Mouse (Mus musculus) adrenal gland, postnatal 14 days (tissue): ENCODE results near the gene Olfr796. TPM values are rescaled to one million over a fixed set of nuclear protein-coding genes. Genes with fewer than 3 reads are reported as not detected.

Experiments used
- DNase-seq: peaks from one replicate; pipeline ENCODE4 v3.0.0; 2021; ENCODE audit warnings: mixed read lengths
- long read RNA-seq, 2 experiments: library from polyadenylated mRNA; stranded (forward); transcript quantifications; one replicate each; pipeline ENCODE4 v2.0.0; 2021
- microRNA-seq, 2 experiments: library from miRNA; unstranded; fragments of <30 nt; microRNA quantifications; one replicate each; pipeline ENCODE4 v1.2.0; 2021
- total RNA-seq: library from RNA; stranded (reverse); gene quantifications from 2 replicates; pipeline ENCODE4 v1.2.3, GENCODE M21; 2021

Olfr796 gene
- not detected in 2 replicates for total RNA-seq
- long read RNA-seq, experiment 1: 0 reads
- long read RNA-seq, experiment 2: 0 reads

DNA sequence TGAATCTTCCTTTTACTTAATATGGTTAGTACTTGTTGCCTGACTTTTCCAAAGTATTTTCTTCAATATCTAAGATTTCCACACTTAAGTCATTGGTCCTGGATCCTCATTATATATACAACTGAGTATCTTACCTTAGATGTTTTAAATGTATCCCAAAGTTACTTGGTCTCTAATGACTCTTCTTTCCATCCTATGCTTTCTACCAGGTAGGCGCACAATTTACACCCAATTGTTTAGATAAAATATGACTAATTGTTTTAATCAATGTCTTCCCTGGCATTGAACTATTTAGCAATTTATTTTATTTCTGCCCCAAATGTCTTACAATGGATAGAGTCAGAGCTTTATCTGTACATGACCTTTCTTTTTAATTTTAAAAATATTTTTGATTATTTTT lies at the start of gene Olfr796:
Gene Olfr796 (minus strand): TSS at position 101 of the 400 bp plus-strand sequence.
- DNase-seq: no peak

DNA sequence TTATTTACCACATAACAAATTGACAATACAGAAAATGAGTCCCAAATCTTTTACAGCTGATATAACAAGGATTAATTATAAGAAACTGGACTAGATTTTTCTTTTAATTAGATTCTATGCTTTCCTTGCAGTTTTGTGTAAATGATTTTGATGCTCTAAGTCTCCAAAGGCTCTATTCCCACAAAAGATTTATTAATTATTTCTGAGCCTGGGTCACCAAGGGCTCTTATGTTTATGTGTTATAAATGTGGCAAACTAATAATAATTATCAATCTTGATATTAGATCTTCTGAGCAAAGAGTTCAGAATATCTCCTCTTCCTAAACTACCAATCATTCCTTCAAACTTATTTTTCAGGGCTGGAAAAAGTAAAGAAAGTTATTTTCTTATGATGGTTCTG lies 45.0 kb upstream of the Olfr796 start, which contains the start of gene Olfr800:
Gene Olfr800 (plus strand): TSS at position 301 of the 400 bp plus-strand sequence.
- DNase-seq: no peak

DNA sequence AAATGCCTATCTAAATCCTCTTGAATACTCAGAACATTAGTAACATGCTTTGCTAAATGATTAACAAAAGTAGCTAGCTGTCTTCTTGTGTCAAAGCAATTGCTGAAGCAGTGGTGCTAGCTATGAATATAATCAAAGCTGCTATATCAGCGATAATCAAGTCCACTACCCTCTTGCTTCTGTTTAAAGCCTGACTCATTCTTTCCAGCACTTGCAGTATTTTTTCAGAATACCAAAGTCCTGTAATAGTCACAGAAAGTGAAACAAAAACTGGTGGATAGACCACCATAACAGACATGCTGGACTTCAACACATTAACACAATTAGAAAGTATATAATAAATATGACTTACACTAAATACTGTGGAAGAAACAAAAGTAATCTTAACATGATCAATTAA lies 39.4 kb upstream of the Olfr796 start:
- no peak for DNase-seq

DNA sequence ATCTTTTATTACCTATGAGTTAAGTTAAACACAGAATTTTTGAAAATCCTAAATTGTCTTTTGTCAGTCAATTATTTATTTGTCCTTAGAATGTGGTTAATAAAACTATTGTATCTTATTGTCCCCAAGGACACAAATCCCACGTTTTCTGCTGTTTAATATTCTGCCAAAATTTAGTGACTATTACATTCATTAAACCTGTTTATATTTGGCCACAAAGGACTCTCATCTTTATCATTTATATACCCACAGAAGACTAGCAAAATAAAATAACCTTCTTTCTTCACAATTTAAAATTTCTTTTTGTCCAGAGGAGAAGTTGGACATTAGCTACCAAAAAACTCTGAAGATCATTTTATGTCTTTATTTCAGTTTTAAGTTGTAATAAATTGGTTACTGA lies 24.8 kb upstream of the Olfr796 start, which contains the start of gene Olfr799:
Gene Olfr799 (plus strand): TSS at position 301 of the 400 bp plus-strand sequence.
- no peak for DNase-seq

DNA sequence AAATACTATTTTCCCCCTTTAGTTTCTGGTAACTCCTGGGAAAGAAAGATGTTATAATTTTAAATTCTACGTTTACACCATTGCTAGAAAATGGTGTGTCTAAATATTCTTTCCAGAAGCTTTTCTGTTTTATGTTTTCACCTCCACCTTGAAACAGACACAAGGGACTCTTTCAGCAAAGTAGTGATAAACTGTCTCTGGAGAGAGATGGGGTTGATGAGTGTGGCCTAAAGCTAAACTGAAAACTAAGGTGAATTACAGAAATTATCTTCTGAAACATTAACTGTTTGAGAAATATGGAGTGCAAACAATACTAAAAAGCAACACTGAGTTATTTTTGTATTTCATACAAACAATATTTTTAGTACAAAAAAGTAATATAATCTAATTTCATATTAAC lies 15.5 kb upstream of the Olfr796 start, which contains the start of gene Olfr798:
Gene Olfr798 (minus strand): TSS at position 101 of the 400 bp plus-strand sequence.
- DNase-seq: no peak

DNA sequence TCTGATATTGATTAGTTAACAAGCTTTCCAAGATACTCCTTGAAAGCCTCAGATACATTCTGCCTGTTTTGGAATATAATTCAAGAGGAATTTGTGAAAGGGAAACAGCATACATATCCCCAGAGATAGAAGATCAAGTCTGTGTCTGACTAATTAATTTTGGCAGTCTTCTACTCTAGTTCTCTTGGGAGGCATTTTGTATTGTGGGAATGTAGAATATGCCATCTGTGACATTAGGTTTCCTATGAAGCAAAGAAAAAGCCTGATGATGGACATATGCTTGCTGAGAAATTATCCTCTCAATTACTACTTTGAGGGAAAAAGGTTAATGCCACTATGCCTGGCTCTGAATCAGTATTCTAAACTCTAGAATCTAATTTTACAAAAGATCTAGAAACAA lies 10.9 kb upstream of the Olfr796 start:
- DNase-seq: no peak

DNA sequence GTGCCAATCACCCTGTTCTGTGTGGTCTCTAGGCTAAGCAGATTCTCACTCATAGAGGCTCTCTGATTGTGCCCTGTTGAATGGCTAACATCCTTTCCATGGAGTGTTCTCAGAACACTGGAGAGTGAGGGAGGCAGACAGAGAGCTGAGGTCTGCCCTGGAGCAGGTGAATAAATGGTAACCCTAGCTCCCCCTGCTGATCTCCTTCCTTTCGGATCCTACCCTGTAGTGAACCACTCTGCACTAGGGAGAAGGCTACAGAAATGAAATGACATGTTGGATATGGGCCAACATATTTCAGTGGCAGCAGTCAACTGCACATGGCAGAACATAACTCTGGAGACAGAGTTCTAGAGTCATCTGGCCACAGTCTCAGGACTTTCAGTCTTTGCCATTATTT lies 9.4 kb upstream of the Olfr796 start:
- DNase-seq: no peak

DNA sequence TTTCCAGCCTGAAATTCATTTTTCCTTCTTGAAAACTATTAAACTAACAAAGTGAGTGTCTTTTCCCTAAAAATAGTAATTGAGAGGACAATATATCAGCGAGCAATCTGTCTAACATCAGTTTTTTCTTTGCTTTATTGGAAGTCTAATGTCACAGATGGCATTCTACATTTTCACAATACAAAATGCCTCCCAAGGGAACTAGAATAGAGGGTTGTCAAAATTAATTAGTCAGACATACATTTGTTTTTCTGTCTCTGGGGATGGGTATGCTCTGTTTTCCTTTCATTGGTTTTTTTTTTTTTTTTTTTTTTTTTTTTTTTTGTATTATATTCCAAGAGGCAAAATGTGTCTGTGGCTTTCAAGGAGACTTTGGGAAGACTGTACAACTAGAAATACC lies 35.3 kb downstream of the Olfr796 start:
- DNase-seq: no peak

DNA sequence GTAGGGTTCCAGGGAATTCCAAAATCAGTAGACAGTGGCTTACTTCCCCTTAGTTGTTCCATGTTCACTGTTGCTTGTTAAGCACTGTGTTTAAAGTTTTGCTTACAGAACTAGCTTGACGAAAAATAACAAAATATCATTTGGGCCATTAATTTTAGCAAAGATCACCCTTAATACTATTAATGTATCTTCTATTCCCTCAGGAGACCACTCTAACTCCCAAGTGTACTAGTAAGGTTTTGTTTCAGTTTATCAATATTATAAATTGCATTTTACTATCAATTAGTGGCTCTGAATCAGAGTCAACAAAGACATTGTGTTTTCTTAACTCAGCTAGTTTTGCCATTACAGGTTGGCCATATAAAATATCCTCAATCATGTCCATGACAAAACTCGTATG lies 45.0 kb downstream of the Olfr796 start, which contains the start of gene Olfr794:
Gene Olfr794 (plus strand): TSS at position 301 of the 400 bp plus-strand sequence.
- DNase-seq: no peak

Small RNA genes lying within 50 kb of the gene (microRNA-seq; reads per million reads assigned to microRNA genes)
- 0 reads per million in 2 experiments for gene Gm23252

Other genes with a start within 250 kb of the Olfr796 start
- gene Olfr784, start 228.5 kb downstream of the Olfr796 start, total RNA-seq: not detected in 2 replicates
- not detected in 2 replicates for gene Olfr785, start 207.1 kb downstream of the Olfr796 start, total RNA-seq
- not detected in 2 replicates for gene Olfr786, start 185.3 kb downstream of the Olfr796 start, total RNA-seq
- gene Olfr787, start 150.7 kb downstream of the Olfr796 start, total RNA-seq: not detected in 2 replicates
- not detected in 2 replicates for gene Olfr788, start 141.6 kb downstream of the Olfr796 start, total RNA-seq
- not detected in 2 replicates for gene Olfr789, start 127.8 kb downstream of the Olfr796 start, total RNA-seq
- gene Olfr790, start 114.1 kb downstream of the Olfr796 start, total RNA-seq: not detected in 2 replicates
- gene Olfr791, start 90.8 kb downstream of the Olfr796 start, total RNA-seq: not detected in 2 replicates
- not detected in 2 replicates for gene Olfr792, start 73.4 kb downstream of the Olfr796 start, total RNA-seq
- gene Olfr794, start 44.9 kb downstream of the Olfr796 start, total RNA-seq: not detected in 2 replicates
- gene Olfr798, start 15.4 kb upstream of the Olfr796 start, total RNA-seq: not detected in 2 replicates
- gene Olfr799, start 24.9 kb upstream of the Olfr796 start, total RNA-seq: not detected in 2 replicates
- gene Olfr800, start 45.1 kb upstream of the Olfr796 start, total RNA-seq: not detected in 2 replicates
- gene Olfr801, start 61.3 kb upstream of the Olfr796 start, total RNA-seq: not detected in 2 replicates
- gene Olfr802, start 75.6 kb upstream of the Olfr796 start, total RNA-seq: not detected in 2 replicates
- gene Olfr803, start 81.7 kb upstream of the Olfr796 start, total RNA-seq: not detected in 2 replicates
- not detected in 2 replicates for gene Olfr804, start 90.6 kb upstream of the Olfr796 start, total RNA-seq
- gene Olfr805, start 116.8 kb upstream of the Olfr796 start, total RNA-seq: not detected in 2 replicates
- gene Olfr806, start 129.4 kb upstream of the Olfr796 start, total RNA-seq: not detected in 2 replicates
- not detected in 2 replicates for gene Olfr807, start 145.2 kb upstream of the Olfr796 start, total RNA-seq
- gene Olfr808, start 152.9 kb upstream of the Olfr796 start, total RNA-seq: not detected in 2 replicates
- gene Olfr809, start 162.1 kb upstream of the Olfr796 start, total RNA-seq: not detected in 2 replicates
- not detected in 2 replicates for gene Olfr810, start 182.3 kb upstream of the Olfr796 start, total RNA-seq
- gene Olfr811, start 191.8 kb upstream of the Olfr796 start, total RNA-seq: not detected in 2 replicates
- gene Olfr812, start 233.5 kb upstream of the Olfr796 start, total RNA-seq: not detected in 2 replicates
- gene Olfr813, start 242.8 kb upstream of the Olfr796 start, total RNA-seq: not detected in 2 replicates